Mouse (Mus musculus): Measurements from ENCODE around the gene Mettl23. TPM values are rescaled to one million over a fixed set of nuclear protein-coding genes. Genes with fewer than 3 reads are reported as not detected.
A peak's percentile ranks its signal among the peaks of the same experiment; 100 is the strongest.

Mettl23 gene
- polyA plus RNA-seq, 1 experiment = 44.6 TPM

DNA sequence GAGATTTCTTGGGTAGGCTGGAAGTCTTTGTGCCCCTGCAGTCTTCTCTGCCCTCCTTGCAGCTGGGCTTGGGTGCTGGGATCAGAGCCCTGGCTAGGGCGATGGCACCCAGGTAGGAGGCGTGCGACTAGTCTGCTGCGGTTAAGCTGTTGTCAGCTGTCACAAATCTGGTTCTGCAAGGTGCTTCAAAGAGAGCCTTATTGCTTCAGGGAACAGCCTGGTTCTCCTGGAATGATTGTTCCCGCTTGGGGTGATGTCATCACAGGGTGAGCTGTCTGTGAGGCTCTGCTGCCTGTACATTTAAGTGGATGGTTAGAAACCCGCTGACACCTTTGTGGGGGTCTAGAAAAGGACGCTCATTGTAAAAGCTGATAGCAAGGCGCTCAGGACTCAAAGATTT lies 26.1 kb downstream of the Mettl23 start:
- DNase-seq (ENCODE audit: low read depth) = no peak
- no peak for TF ChIP-seq CTCF (IDR thresholded peaks at IDR 0.05; ENCODE audit: borderline replicate concordance, extremely low read depth, insufficient read depth, insufficient read length)

DNA sequence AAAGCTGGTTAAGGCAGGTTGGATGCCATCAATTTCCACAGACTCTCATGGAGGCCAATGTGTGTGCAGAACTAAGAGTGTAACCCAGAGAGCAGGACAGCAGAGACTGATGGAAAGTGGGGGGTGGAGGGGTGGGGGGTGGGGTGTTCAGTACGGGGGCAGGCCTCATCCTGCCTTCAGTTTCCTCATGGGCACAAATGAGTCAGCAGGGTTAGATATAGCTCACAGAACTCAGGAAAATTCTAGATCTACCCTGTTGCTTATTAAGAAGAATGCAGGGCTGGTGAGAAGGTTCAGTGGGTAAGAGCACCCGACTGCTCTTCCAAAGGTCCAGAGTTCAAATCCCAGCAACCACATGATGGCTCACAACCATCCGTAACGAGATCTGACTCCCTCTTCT lies 26.6 kb downstream of the Mettl23 start:
- DNase-seq (ENCODE audit: low read depth) = no peak
- TF ChIP-seq POLR2A (IDR thresholded peaks at IDR 0.05; ENCODE audit: borderline replicate concordance, extremely low read depth, insufficient read depth, insufficient read length, poor library complexity, severe bottlenecking) (no peak), CTCF (IDR thresholded peaks at IDR 0.05; ENCODE audit: borderline replicate concordance, extremely low read depth, insufficient read depth, insufficient read length) (no peak)

DNA sequence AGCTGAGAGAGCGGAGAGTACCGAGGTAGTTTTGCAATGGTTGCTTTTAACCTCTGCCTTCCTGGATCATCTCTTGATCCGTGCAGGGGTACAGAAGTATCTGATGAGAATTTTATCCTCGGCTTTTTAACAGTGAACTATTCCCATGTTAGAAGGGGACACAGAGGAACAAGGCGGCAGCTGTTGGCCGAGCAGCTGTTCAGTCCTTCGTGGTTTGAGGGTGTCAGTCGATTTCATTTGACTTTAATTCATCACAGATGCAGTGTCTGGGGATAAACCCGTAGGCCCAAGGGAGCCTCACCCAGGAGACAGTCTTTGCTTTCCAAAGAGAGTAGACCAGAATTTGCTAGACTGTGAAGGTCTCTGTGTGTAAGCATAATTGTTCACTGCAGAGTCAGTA lies 28.5 kb downstream of the Mettl23 start:
- TF ChIP-seq POLR2A (IDR thresholded peaks at IDR 0.05; ENCODE audit: borderline replicate concordance, extremely low read depth, insufficient read depth, insufficient read length, poor library complexity, severe bottlenecking) (no peak), CTCF (IDR thresholded peaks at IDR 0.05; ENCODE audit: borderline replicate concordance, extremely low read depth, insufficient read depth, insufficient read length) (no peak)
- no peak for DNase-seq (ENCODE audit: low read depth)

DNA sequence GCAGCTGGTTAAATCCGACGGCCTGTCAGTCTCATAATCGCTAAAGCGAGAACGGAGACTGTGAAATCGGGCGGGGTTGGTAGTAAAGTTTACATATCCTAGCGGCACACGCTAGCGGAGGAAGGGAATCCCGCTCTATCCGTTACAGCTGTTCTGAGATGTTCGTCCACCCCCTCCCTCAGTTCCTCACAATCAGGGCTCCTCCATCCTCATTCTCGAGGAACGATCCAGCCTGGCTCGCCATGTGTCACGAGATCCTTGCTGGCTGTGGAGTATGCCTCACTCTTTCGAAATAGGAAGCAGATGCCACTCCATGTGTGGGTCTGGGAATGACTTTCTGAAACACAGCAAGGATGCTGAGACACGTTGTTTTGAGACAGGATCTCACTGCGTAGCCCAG lies 30.9 kb downstream of the Mettl23 start:
- DNase-seq (ENCODE audit: low read depth) = peak; percentile 25
- TF ChIP-seq CTCF (IDR thresholded peaks at IDR 0.05; ENCODE audit: borderline replicate concordance, extremely low read depth, insufficient read depth, insufficient read length) (no peak), POLR2A (IDR thresholded peaks at IDR 0.05; ENCODE audit: borderline replicate concordance, extremely low read depth, insufficient read depth, insufficient read length, poor library complexity, severe bottlenecking) (no peak)

DNA sequence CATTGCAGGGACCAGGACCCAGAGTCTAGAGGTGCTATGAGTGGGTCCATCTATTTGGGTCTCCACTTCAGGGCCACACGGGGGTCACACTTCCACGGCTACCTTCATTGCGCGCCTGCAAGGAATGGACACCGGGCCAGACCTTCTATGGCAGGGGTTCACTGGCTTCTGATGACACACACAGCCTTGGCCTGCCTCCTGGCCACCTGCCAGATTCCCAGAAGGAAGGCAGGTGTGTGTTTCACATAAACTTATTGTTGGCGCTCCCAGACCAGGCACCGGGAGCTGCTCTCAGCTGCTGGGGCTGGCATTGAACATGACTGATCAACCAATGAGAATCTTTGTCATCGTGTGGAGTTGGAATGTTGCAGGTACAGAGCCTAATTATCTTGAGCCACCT lies 35.4 kb downstream of the Mettl23 start:
- DNase-seq (ENCODE audit: low read depth) = no peak
- TF ChIP-seq CTCF (IDR thresholded peaks at IDR 0.05; ENCODE audit: borderline replicate concordance, extremely low read depth, insufficient read depth, insufficient read length) (no peak), POLR2A (IDR thresholded peaks at IDR 0.05; ENCODE audit: borderline replicate concordance, extremely low read depth, insufficient read depth, insufficient read length, poor library complexity, severe bottlenecking) (no peak)

DNA sequence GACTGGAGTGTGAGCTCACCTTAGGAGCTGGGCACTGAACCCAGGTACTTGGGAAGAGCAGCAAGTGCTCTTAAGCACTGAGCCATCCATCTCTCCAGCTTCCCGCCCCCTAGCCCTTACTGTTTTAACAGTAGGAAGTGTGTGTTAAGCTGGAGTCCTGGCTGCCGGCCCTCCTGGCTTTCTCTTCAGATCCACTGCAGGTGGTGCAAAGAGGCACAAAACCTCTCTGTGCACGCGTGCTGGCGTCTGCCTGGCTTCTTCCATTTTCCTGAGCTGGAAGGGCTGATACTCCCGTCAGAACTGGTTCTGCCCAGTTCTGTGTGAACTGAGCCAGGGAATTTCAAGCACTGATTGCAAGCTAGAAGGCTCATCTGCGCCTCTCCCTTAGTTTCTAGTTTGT lies 37.8 kb downstream of the Mettl23 start:
- TF ChIP-seq POLR2A (IDR thresholded peaks at IDR 0.05; ENCODE audit: borderline replicate concordance, extremely low read depth, insufficient read depth, insufficient read length, poor library complexity, severe bottlenecking) = no peak
- no peak for TF ChIP-seq CTCF (IDR thresholded peaks at IDR 0.05; ENCODE audit: borderline replicate concordance, extremely low read depth, insufficient read depth, insufficient read length)
- DNase-seq (ENCODE audit: low read depth) = peak; percentile 56

DNA sequence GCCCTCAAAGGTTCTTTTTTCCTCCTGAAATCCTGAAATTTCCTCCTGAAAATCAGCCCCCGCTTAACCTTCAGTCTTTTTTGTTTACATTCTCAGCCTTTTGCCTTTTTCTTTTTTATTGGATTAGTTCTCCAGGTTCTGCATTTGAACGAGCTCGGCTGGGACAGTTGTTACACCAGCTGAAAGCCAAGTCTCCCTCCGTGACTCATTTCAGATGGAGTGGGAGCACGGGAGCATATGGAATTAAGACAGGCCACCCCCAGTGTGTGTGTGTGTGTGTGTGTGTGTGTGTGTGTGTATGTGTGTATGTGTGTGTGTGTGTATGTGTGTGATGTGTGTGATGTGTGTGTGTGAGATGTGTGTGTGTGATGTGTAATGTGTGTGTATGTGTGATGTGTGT lies 38.4 kb downstream of the Mettl23 start:
- no peak for DNase-seq (ENCODE audit: low read depth)
- TF ChIP-seq POLR2A (IDR thresholded peaks at IDR 0.05; ENCODE audit: borderline replicate concordance, extremely low read depth, insufficient read depth, insufficient read length, poor library complexity, severe bottlenecking) (no peak), CTCF (IDR thresholded peaks at IDR 0.05; ENCODE audit: borderline replicate concordance, extremely low read depth, insufficient read depth, insufficient read length) (no peak)

DNA sequence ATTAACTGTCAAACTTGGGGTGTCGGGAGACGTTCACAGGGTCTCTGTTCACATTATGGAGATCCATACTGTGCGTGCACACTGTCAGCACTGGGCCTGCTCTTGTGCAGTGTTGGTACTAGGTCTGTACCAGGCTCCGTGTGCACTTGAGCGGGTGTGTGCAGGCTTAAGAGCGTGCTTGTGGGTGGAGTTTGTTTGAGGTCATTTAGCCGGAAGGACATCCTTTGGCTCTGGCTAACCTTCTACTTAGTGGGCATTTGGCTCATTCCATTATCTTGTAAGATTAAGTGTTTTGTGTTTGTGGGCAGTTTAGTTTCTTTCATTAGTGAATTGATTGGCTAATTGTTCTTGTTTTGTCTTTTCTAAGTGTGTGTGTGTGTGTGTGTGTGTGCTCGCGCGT lies 39.4 kb downstream of the Mettl23 start:
- TF ChIP-seq POLR2A (IDR thresholded peaks at IDR 0.05; ENCODE audit: borderline replicate concordance, extremely low read depth, insufficient read depth, insufficient read length, poor library complexity, severe bottlenecking) = no peak
- no peak for TF ChIP-seq CTCF (IDR thresholded peaks at IDR 0.05; ENCODE audit: borderline replicate concordance, extremely low read depth, insufficient read depth, insufficient read length)
- no peak for DNase-seq (ENCODE audit: low read depth)

DNA sequence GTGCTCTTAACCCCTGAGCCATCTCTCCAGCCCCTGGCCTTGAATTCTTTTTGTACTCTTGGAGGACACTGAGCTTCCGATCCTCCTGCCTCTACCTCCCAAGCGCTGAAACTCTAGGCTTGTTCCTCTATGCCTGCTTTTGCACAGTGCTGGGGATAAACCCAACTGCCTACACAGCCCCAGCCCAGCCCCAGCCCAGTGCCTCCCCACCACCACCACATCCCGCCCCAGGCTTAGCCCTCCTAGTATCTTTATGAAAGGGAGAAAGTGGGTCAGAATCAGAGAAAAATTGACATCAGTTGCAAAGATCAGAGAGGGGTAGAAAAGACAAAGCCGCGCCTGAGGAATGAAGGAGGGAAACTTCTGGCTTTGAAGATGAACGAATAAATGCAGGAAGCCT lies 41.0 kb downstream of the Mettl23 start:
- TF ChIP-seq CTCF (IDR thresholded peaks at IDR 0.05; ENCODE audit: borderline replicate concordance, extremely low read depth, insufficient read depth, insufficient read length) (no peak), POLR2A (IDR thresholded peaks at IDR 0.05; ENCODE audit: borderline replicate concordance, extremely low read depth, insufficient read depth, insufficient read length, poor library complexity, severe bottlenecking) (no peak)
- no peak for DNase-seq (ENCODE audit: low read depth)

DNA sequence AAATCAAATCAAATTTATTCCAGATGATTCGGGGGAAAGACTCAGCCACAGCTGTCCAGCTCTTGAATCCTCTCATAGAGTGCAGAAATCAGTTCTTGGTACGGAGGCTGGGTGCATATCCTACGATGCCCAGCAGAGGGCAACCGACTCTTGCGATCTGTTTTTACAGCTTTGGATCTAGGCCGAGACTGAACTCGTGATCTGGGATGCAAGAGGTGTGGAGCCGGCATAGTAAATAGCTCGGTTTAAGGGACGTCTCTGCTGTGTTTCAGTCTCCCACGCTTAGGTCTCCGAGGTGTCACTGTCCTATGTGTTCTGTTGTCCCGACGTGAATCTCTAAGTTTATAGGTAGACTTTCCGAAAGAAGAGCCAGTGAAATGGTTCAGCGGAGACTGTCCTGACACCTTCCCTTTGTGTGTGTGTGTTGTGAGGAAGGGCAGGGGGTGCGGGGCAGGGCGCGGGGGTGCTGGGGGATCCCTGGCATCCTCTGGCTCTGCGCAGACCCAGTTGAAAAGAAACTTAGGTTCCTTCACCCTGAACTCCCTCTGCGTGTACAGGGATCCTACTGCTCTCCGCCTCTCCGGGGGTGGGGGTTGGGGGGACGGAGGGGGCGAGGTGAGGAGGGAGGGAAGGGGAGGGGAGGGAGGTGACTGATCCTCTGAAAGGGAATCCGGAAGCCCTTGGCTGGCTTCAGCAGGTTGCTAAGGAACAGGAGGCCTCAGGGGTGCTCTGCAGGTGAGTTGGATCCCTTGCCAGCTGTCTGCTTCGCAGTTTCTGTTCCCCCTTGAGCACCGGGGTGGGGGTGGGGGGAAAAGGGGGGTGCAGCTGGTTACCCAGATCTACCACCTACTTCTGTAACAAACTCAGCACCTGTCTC lies 42.4 kb downstream of the Mettl23 start:
- peak; percentile 93 for DNase-seq (ENCODE audit: low read depth)

DNA sequence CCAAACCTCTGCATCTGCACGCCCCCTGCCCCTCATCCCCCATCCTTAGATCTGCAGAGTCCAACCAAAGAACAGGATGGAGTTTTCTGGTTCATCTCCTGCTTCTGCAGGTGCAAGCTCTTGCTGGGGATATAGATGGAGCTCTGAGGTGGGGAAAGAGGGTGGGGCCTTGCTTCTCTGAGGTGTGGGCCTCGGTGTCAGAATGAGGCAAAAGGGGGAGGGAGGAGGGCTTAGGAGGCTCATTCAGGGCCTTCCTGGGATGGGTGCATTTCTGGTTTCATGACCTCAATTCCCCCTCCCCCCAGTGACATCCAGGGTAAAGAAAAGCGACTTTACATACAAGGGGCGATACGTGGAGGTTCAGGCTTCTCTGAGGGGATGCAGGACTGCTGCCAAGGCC lies 44.1 kb downstream of the Mettl23 start:
- TF ChIP-seq CTCF (IDR thresholded peaks at IDR 0.05; ENCODE audit: borderline replicate concordance, extremely low read depth, insufficient read depth, insufficient read length) (no peak), POLR2A (IDR thresholded peaks at IDR 0.05; ENCODE audit: borderline replicate concordance, extremely low read depth, insufficient read depth, insufficient read length, poor library complexity, severe bottlenecking) (no peak)

More for the DNA sequence above, 42.4 kb downstream of the Mettl23 start:
- TF ChIP-seq POLR2A (IDR thresholded peaks at IDR 0.05; ENCODE audit: borderline replicate concordance, extremely low read depth, insufficient read depth, insufficient read length, poor library complexity, severe bottlenecking) = no peak
- TF ChIP-seq CTCF (IDR thresholded peaks at IDR 0.05; ENCODE audit: borderline replicate concordance, extremely low read depth, insufficient read depth, insufficient read length) = peak; percentile 96

More for the DNA sequence above, 44.1 kb downstream of the Mettl23 start:
- no peak for DNase-seq (ENCODE audit: low read depth)
